10 mouse cellular contexts compared by ENCODE assay signal in the genomic region with DNA sequence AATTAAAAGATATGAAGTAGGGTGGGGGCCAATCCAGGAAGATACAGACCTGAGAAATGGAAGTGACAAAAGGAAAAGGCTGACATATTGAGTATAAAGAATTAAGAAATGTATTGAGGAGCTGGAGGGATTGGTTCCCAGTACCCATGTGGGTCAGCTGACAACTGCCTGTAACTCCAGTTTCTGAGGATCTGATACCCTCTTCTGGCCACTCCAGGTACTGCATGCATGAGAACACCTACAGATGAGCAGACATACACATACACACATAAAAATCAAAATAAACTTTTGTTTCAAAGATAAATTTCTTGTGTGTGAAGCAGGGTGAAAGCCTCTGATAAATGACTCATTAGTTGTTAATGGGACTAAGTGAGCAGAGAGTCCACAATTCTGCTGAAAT.
DNase-seq lines count a peak whose midpoint lies in the region; TF ChIP-seq lines count a peak whose summit lies in the region.
"Had no signal": no experiment of that assay in that cellular context is flagged by ENCODE, and none has a peak within 500 bp of the region (broad histone marks: within the 10 kb centered on the region; RNA-seq: fewer than 3 reads in every experiment).

No protein-coding gene starts in this region.

- peak; percentile 10; the same call in 1 of the 2 replicates for TF ChIP-seq CTCF in lung, adult 2 months (IDR thresholded peaks at IDR 0.05; ENCODE audit: insufficient read depth, low read length)

- H3K27me3 ChIP-seq in splenic B cell, adult 2 months (ENCODE audit: control insufficient read depth, insufficient read depth, low read length, poor library complexity, severe bottlenecking), result no peaks in the 10 kb centered on the region
- H3K27me3 ChIP-seq: forebrain, embryonic 13.5 days had no signal

- H3K4me3 ChIP-seq in lung, adult 2 months (replicated peaks; ENCODE audit: extremely low read depth, low read depth, low read length), result no peak overlapping the region
- H3K4me3 ChIP-seq: forebrain, embryonic 13.5 days had no signal

- TF ChIP-seq POLR2A in lung, adult 2 months (IDR thresholded peaks at IDR 0.05; ENCODE audit: borderline replicate concordance, extremely low read depth, low read depth, low read length), result no peak

- no peaks in the 10 kb centered on the region for H3K4me1 ChIP-seq in lung, adult 2 months (ENCODE audit: control insufficient read depth, insufficient read depth, low read length)
- H3K4me1 ChIP-seq: forebrain, embryonic 13.5 days had no signal

- DNase-seq in embryo, embryonic 10.5 days (ENCODE audit: low spot score), result peak; percentile 36
- DNase-seq in embryo, embryonic 11 days, result no peak
- DNase-seq in lung, adult 2 months, result no peak
- no peak for DNase-seq in lung, adult 18-20 months
- DNase-seq in ZHBTc4 (ENCODE audit: low read depth, low spot score), result peak; percentile 69
- DNase-seq in splenic B cell, adult 2 months (ENCODE audit: low read depth, low spot score), result peak; percentile 62
- no peak for DNase-seq in layer of hippocampus, adult 9-10 months (ENCODE audit: low spot score)
- DNase-seq in urinary bladder, postnatal 10 days (ENCODE audit: low spot score), result no peak
- DNase-seq: midbrain, embryonic 14.5 days had no signal

- H3K36me3 ChIP-seq in splenic B cell, adult 2 months (ENCODE audit: control insufficient read depth, insufficient read depth, low read length, poor library complexity, severe bottlenecking), result peaks cover 2% of the 10 kb centered on the region; the same call in 1 of the 2 replicates

Comparison
In these comparisons a context has a peak if more than half of its experiments do, and no peak if none do; other contexts are left out.
1. DNase-seq: peak in embryo, embryonic 10.5 days (single experiment), ZHBTc4 (single experiment) and splenic B cell, adult 2 months (single experiment); none in embryo, embryonic 11 days (single experiment), lung, adult 2 months (single experiment), lung, adult 18-20 months (0 of 2), layer of hippocampus, adult 9-10 months (single experiment) and urinary bladder, postnatal 10 days (single experiment).